Mouse (Mus musculus): Measurements from ENCODE around the gene Dner.

Gene Dner

DNA sequence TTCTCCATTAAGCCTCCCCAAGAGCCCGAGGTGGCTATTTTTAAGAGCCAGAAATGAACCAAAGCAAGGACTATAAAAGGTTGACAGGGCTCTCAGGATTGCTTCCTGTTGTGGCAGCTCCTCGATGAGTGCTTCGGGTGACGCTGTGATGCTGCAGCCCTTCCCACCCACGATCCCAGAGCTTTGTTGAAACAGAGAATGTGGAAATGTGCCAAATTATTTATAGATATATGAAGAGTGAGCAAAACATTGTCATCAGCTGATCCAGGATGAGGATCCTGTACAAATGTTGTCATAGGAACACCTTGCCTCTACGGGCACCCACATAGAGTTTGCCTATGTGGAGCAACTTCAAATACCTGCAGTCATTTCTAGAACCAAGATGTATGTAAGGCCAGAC, 67.8 kb downstream of the Dner start:
- DNase-seq (ENCODE audit: low spot score in 2 of 2), result no peak

DNA sequence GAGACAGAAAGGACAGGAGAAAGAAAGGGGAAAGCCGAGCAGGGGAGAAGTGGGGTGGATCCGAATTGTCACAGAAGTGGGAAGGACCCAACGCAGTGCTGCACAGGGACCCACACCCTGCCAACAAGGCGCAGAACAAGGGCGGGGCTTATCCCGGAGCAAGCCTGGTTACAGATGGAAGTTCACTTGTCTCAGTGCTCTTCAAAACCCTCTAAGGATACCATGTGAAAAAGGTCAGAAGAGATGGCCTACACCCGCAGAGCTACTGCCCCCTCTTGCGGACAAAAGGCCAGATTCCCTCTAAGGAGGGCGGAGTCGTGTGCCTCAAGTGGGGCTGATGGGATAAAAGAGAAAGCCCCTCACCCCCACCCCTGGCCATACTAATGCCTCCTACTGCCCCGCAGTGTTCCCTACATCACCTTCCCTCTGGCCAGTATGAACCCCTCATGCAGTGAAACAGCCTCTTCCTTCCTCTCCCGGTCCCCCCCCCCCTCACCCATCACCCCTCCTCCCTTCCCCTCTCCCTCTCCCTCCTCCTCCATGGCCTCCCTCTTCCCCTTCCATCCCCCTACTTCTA, 73.0 kb downstream of the Dner start:
- no peak for DNase-seq (ENCODE audit: low spot score in 2 of 2)

DNA sequence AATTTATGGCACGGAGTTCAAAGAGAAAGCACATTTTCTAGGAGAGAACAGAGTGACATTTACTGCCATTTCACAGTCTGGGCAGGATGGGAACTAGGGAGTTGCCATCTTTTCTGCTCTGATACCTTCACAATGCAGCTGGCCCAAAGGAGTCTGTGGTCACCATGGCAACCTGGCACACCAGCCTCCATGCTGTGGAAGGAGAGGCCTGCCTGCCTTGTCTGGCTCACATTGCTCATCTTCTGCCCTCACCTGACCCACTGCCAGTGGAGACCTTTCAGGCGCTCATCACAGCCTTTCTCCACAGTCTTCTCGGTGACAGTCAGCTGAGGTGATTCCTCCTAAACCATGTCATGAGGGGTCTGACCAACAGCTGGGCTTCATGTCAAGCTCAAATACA, 74.7 kb downstream of the Dner start:
- DNase-seq (ENCODE audit: low spot score in 2 of 2), result no peak

DNA sequence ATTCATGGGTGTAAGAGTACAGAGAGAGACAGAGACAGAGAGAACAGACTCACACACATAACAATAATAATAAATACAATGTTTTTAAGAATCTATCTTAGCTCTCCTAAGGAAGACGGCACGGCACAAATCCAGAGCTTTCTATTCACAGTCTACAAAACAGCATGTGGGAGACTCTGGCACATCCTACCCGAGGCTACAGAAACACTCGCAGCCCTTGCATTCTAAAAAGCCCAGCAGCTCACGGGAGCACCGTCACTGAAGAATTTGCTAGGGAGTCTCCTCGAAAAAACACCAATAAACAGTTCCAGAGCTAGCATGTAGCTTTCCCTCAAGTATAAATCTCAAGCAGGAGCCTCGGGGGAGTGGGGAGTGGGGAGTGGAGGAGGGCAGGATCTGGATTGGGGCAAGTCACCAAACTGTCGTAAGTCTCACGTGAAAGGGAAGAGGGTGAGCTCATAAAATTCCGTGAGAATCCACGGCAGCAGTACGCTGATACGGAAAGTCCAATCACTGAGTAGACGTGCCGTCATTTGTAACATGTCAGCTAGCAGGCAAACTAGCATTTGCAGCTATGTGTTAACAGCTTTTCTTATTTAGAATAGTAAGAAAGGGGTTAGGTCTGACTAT, 76.8 kb downstream of the Dner start:
- DNase-seq (ENCODE audit: low spot score in 2 of 2), result no peak

DNA sequence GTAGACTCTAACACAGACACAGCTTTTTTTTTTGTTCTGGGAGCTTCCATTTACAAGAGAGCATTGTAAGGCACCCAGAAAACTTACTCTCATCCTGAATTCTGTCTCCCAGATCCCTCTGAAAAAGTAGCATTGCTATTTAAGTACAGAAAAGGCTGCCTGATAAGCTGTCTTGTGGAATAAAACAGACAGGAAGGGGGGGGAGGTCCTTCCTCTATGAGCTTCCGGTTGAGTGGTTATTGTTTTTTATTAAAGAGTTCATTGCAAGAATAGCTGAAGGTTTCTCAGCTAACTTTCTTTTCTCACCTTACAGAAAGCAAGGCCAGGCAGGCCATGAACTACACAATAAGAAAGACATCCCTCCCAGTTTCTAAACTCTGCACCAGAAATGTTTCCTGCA, 77.9 kb downstream of the Dner start:
- no peak for DNase-seq (ENCODE audit: low spot score in 2 of 2)

DNA sequence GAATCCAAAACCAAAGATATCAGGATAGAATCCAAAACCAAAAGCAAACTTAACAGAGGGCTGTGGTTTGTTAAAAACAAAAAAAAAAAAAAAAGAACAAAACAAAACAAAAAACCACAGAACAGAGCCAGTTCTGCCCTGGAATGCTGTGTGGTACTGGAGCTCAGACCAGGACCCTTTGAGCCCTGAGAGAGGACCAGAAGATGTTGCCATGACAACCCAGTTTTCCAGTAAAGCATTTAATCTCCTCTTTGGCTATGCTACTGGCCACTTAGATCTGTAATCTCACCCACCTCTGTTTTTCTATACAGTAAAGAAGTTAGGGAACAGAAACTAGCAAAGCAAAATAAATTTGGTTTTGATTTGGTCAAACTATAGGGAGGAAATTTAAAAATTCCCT, 79.9 kb downstream of the Dner start:
- no peak for DNase-seq (ENCODE audit: low spot score in 2 of 2)

DNA sequence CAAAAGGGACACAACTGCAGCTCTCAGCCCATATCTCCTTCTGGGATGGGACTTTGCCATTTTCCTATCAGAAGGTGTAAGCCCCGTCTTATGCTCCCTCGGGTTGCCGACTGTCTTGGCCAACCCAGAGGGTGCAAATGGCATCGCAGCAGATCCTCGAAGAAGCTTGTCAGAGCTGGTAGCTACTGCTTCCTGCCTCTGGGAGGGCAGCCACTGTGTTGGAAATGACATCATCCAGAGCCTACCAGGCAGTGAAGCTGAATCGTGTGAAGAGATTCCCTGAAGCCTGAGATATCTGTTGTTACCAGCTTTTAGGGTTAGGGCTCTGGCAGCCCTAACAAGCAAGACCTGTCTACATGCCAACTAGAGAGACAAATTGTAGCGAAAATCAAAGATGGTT, 81.4 kb downstream of the Dner start:
- no peak for DNase-seq (ENCODE audit: low spot score in 2 of 2)

DNA sequence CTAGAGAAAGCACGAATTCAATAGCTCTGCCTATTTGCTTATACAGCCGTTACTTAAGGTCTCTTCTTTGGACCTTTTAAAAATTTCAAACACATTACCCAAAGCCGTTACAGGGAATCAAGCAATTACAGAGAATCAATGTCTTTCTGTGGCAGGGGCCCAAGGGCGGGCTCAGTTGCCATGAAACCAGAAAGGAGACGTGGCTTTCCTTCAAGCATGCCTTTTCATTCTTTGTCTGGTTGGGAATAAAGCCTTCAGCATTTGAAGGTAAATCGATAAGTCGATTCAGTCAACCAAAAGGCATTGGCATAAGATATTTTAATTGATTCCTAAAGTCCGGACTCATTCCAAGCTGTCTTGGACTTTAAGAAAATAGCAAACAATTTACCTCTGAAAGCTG, 82.9 kb downstream of the Dner start:
- DNase-seq (ENCODE audit: low spot score in 2 of 2), result no peak

DNA sequence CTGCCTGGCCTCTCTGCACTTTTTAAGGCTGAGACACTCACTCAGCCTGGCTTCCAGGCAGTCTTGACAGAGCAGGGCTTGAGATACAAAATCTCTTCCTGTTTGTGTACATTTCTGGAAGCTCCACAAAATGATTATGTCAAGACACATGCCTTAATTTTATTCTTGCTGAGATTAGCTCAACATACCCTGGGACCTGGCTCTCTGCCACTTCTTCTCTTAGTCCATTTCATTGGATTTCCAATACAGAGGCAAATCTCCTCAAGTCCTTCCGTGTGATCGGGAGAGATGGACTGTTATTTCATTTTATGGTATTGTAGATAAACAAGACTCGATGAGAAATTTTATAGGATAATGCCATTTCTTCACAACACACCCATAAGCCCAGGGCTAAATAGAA, 84.7 kb downstream of the Dner start:
- DNase-seq (ENCODE audit: low spot score in 2 of 2), result no peak

DNA sequence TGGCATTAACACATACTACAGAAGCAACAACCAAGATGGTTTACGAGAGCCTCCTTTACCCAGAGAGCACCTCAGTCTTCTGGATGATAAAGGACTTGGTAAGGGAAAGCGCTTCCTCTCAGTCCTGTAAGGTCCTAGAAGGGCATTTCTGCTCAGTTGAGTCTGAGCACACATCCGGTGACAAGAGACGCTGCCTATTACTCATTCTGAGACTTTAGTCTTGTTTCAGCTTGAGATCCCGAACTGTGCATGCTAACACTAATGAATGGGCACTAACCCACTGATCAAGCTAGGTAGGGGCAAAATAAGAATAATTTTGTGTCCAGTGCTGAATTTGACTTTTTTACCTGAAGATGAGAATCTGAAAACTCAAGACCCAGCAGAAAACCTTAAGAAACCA, 97.0 kb downstream of the Dner start:
- no peak for DNase-seq (ENCODE audit: low spot score in 2 of 2)

DNA sequence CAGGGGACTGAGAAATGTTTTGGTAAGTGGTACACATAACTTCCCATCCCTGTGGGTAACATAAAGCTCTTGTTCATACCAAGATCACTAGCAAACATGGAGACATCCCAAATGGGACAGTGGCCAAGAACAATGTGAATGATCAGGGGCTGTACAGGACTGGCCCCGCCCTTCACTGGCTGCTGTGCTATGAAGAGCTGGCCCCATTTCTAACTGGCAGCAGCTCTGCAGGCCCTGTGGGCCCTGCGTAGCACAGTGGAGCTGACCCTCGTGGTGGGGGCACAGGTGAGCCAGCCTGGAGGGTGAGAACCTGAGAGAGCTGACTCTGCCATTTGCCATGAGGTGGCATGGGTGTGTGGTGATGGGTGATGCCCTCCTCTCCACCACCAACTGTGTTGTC, 100.0 kb downstream of the Dner start:
- no peak for DNase-seq (ENCODE audit: low spot score in 2 of 2)

DNA sequence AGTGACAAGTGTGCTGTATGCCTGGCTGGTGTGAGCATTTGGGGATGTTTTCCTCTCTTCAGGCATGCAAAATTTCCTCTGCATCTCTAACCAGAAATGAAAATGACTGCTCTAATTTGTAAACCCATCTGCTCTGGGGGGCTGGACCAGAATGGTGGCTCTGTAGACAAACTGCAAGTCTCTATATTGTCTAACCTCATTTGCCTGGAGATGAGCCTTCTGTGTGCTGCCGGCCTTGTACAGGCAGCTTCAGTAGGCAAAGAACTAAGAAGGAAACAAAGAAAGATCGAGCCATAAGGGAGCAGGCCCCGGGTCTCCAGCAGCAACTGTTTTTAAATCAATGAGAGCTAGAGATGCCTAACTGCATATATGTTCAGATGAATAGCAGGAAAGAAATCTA, 103.6 kb downstream of the Dner start:
- DNase-seq (ENCODE audit: low spot score in 2 of 2), result no peak

DNA sequence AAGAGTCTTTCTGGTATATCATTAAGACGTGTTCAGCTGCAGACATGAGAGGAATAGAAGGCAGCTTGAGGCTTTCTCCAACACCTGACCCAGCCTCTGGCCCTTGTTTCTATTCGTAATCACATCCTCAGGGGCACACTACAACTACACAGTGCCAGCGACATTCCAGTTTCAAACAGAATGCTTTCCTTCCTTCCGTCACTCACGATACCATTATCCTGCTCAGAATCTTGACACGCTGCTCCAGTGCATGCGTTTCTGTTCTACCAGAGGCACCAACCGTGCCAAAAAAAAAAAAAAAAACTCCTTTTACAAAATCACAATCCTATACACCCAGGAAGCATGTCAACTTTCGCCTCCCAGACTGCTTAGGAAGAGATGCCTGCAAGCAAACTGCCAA, 105.5 kb downstream of the Dner start:
- DNase-seq (ENCODE audit: low spot score in 2 of 2), result no peak

DNA sequence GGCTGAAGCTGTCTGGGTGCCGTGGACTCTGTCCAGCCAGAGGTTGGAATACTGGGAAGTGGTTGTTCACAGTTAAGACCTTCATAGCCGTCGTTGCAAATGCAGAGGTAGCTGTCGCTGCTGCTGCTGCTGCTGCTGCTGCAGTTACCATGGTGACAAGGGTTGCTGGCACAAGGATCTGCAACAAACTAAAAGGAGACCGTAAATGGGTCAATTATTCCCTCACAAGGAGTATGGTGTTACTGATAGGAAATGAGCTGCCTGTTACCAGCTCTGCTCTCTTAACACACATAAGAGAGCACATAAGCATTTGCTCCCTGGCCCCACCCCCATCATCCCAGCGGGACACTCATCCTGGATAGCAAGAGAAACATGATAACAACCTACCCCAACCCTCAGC, 110.6 kb downstream of the Dner start:
- no peak for DNase-seq (ENCODE audit: low spot score in 2 of 2)

DNA sequence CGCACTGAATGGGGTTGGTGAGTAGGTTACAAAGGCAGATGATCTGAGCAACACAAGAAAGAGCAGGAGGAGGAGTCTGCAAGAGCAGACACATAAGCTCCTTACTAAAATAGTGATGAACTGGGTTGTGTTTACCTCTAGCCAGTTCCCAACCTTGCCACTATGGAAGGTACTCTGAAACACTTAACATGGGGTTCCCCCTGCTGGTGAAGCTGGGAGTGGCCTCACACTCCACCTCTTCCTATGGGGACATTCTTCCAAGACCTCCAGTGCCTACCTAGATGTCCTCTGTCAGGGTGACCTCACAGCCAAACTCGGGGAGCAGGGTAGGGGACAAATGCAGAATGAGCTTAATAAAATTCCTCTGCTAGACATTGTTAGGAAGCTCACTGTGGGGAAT, 114.2 kb downstream of the Dner start:
- peak; percentile 44 to 69 for DNase-seq (ENCODE audit: low spot score in 2 of 2)

DNA sequence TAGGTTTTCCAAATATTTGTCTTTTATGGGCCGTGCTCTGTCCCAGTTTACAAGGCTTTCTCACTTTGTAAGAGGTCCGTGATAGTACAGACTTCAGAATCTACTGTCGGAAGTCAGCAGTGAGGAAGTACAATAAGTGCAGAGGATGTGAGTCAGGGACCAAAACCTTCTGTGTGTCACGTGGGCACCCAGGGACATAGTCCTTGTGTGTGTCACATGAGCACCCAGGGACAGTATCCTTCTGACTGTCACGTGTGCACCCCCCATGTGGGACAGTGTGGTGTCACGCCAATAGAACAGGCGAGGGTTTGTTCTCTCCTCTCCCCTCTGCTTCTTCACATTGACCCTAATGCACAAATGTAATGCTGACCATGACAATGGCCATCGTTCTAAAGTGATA, 134.2 kb downstream of the Dner start:
- no peak for DNase-seq (ENCODE audit: low spot score in 2 of 2)

DNA sequence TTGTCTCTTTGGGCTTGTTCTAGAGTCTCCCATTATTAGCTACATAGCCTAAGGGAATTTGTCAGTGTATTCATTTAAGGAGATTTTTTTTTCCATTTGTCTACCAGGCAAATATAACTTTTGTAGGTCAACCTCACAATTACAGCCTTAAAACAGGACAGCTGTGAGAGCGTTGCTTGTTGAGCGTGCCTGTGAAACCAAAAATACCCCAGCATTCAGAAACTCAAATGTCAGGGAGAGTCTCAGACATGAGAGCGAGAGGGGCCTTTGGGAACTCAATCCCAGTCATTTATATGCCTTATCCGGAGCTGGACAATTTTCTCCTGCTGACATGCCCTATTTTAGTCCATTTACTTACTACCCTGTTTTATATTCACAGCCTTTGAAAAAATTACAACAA, 134.6 kb downstream of the Dner start:
- DNase-seq (ENCODE audit: low spot score in 2 of 2), result no peak

DNA sequence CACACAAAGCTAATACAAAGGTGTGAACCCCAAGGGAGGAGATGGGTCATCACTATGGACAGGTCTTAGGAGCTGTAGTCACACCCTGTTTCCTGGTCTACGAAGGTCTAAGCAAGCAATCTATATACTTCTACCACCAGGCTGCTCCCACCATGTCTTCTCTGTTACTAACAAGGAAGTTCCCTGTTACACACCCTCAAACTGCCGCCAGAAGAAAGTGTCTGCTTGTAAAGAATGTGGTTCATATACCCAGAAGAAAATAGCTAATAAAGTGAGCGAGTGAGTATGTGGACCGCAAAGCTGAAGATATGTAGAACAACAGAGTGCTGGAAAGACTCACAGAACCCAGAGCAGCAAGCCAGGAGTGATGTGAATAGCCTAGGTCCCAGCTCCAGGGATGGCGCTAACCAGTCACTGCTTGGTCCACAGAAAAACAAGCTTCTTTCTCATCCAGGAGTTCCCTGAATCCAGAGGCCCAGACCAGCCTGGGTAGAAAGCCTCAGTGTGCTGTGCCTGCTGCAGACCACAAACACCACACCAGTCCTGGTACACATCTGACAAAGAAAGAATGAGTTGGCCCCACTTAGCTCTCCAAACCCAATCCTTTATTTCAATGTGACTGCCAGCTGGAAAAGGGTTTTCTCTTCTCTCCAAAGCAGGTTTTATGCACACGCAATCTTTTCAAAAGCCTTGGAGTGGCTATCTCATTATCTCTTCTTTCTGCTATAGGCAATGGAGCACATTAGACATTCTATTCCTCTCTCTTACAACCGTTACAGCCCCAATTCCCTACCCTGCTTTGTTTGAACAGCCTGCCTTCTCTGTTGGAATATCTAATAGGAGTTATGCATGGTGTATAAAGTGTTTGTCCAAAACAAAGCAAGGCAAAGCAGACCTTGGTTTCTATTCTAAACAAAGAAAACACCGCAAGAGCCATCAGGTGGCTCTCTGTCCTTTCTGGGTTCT, 139.2 kb downstream of the Dner start:
- no peak for DNase-seq (ENCODE audit: low spot score in 2 of 2)

DNA sequence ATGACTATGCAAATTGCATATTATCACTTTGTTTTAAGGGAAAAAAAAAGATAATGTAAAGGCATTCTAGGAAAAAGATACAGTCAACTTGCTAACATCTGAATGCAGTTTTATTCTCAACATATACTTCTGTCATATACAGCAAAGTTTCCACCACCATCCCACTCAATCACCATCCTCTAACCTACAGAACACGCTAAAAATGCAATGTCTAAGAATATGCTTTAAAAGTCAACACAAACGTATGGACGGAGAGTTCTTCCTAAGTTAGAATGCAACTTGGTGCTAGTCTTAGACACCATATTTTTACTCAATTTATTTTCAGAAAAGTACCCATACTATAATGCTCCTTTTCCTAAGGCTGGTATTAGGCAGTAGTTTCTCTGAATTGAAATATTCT, 144.0 kb downstream of the Dner start:
- DNase-seq (ENCODE audit: low spot score in 2 of 2), result no peak

DNA sequence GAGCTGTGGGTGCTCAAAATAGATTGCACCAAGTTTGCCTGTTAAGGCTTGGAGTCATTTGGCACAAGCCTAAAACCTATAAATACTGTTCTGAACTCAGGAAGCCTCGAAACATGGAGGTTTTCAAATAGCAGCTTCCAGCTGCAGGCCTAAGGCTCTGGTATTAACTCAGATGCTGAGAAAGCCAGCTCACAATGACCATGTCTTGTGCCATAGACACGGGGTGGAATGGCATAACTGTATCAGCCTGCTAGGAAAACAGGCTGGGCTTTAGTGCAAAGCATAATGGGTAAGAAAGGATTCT, 146.0 kb downstream of the Dner start:
- DNase-seq (ENCODE audit: low spot score in 2 of 2), result no peak

DNA sequence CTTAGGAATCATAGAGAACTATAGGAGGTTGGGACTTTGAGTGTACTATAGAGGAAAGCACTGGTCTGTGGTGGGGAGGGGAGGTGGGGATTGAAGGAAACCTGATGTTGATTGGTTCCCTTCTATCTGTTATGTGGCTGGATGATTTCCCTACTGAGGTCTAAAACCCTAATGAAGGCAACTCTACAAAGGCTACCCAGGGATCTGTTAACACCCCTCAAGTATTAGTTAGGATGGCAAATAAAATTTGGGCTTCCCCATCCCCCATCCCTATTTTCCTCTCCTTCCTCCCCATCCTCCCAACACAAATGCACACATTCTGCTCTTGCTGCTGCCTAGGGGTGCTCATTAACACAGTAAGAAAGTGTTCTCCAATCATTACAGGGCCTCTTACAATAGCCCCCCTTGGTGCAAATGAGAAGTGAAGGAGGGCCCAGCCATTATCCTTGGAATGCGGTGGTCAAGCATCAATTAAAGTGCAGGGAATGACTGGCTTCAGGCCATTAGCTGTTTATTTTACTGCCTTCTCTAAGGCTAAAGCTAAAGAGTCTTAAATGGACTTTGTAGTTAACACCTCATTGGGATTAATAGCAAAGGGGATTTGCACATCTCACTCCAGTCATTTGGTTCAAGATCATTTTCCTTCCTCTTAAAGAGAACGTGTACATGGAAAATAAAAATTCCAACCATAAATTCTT, 146.5 kb downstream of the Dner start:
- DNase-seq (ENCODE audit: low spot score in 2 of 2), result no peak

DNA sequence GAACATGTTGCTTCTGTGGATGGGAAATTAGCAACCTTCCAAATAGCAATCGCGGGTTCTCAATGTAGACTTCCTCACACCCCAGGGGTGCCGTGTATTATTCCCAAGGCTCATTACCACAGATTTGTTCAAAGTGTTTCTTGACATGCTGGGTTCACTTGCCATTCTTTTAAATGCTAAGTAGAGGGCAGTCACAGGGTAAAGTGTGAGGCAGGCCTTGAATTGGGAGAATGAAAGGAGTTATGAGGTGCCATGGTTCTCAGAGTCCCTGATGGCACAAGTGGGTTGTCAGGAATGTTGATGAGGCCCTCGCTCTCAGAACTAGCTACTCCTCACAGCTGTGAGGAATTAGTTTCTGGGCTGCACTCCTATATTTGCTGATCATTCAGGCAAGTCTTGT, 160.0 kb downstream of the Dner start:
- no peak for DNase-seq (ENCODE audit: low spot score in 2 of 2)

DNA sequence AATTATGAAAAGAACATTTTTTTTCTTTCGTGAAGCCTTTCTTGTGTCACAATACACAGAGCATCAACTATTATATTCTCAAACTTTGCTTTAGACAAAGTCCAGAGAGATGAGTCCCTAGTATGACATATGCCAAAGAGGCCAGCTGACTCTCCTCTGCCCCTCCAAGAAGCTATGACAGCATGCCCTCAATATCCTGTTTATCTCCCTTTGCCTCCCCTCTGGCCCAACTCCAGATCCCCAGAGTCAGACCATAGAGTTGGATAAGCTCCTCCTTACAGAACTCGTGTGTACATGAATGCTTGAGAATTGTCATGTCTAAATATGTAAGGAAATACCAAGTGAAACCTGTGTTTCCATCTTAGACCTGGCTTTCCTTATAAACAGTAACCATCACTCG, 170.5 kb downstream of the Dner start:
- DNase-seq (ENCODE audit: low spot score in 2 of 2), result no peak
